Mouse (Mus musculus) left cerebral cortex, adult 18-20 months (tissue): ENCODE data around the gene 1700022I11Rik. TPM values are rescaled to one million over a fixed set of nuclear protein-coding genes. Genes with fewer than 3 reads are reported as not detected.
A peak's percentile ranks its signal among the peaks of the same experiment; 100 is the strongest.

Experiments
- DNase-seq, 2 experiments: peaks; one replicate each; pipeline ENCODE4 v3.0.0; 2021 to 2022; ENCODE audit warnings: low spot score in 2 of 2, mixed read lengths in 1 of 2
- long read RNA-seq, 2 experiments: library from polyadenylated mRNA; stranded (forward); transcript quantifications; one replicate each; pipeline ENCODE4 v2.0.0; 2021
- total RNA-seq, 2 experiments: library from RNA; stranded (reverse); gene quantifications; 2 replicates each; pipeline ENCODE4 v1.2.3; 2021

Gene 1700022I11Rik
- total RNA-seq = not detected
- long read RNA-seq, experiment 1 = 0 reads
- long read RNA-seq, experiment 2, partial matches to known transcripts = 0 of 2 reads
- long read RNA-seq, experiment 2, other reads (novel, unspliced or antisense) = 2 of 2 reads

DNA sequence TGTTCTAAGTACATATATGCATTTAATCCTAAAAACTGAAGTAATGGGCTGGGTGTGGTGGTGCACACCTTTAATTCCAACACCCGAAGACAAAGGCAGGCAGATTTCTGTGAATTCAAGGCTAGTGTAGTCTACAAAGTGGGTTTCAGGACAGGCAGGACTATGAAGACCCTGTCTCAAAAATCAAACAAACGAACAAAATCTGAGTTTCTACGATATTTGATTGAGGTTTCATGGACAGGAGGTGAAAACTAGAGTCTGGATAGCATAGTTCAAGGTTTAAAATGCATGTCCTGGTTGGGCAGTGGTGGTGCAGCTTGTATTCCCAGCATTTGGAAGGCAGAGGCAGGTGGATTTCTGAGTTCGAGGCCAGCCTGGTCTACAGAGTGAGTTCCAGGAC, at the start of gene 1700022I11Rik:
1700022I11Rik (plus strand) TSS at position 301 of the 400 bp plus-strand sequence.
- no peak for DNase-seq

DNA sequence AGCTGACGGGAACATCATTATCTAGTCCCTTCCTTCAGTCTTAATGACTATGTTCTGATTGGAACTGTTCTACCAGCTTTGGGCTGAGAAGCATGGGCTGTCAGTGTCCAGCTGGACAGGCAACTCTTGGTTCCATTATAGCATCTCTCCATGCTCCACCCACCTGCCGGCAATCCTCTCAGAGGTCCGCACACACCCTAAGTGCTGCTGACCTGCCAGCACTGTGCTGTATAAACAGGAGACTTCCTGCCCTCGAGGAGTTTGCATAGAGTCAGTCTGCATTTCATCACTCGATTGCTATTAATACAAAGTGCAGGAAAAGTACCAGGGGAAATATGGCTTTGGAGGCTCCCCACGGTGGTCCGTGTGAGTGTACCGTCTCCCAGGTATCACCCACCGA, 48.7 kb upstream of the 1700022I11Rik start:
- DNase-seq = peak in 1 of 2 experiments; percentile 8

DNA sequence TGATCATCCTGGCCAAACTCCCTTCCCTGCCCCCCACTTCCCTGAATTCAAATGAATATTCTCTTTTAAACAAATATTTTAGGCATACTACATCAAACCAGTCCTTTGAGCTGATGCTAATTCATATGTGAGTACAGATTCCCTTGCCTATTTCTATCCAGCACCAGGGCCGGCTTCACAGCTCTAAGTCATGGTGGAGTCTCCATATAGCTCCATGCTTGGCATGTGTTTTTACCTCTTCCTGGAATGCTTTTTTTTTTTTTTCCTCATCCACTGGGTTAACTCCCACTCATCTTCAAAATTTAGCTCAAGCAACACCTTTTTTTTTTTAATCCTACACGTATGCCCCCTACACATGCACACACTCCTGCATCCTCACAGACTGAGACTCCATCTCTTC, 47.9 kb upstream of the 1700022I11Rik start:
- no peak for DNase-seq

DNA sequence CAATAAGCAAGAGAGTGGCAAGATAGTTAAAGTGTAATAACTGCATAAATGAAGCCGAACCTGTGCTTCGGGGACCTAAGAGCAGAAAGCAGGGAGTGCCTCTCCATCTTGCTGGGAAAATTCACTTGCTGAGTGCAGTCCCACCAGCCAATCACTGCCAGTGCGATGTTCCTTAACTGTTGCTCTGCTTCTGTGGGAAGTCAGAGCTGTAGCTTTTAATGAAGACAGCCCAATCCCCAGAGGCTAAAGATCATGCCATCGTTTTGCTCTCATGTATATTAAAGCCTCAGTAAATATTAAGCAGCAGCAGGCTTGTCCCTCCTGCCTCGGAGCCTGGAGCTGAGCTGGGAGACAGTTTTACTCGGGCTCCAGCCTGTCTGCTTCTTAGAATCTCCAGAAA, 47.3 kb upstream of the 1700022I11Rik start:
- DNase-seq = no peak

DNA sequence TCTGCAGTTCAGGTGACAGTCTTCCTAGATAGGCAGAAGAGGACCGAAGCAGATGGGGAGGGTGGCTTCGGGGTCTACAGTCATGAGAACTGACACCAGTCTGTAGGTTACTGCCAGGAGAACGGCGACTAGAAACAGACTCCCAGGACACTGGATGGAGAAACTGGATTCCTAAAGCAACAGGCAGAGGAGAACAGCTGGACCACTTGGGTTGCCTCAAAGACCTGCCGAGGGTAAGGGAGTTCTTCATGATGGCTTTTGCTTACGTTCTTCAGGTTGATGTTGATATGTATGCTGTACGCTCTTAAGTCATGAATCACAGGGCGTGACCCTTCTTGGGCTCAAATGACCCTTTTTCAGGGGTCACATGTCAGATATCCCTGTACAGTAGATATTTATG, 46.9 kb upstream of the 1700022I11Rik start:
- no peak for DNase-seq

DNA sequence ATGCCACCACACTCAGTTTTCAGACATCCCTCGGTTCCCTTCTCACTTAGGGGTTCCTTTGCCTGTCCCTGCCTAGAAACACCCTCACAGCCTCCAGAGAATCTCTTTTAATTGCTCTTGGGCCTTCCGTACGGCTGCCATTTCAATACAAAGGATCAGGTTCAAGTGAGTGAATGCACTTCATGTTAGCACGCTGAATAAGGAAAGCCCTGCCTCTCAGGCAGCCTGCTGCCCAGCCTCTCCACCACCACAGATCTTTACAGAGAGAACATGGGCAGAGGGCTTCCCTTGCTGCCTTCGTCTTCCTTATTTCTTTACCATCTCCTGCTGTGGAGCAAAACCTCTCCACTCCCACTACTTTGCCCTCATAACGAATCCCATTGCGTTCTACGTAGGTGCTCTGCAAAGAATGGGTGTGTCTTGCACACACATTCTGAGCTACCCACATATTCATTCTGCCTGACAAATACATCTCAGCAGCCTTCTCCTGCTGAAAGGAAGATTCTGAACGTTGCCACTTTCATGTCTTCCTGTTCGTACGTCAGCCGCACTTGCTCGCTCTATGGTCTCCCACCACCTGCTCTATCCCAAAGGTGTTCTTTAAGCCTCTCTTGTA, 45.2 kb upstream of the 1700022I11Rik start:
- no peak for DNase-seq

DNA sequence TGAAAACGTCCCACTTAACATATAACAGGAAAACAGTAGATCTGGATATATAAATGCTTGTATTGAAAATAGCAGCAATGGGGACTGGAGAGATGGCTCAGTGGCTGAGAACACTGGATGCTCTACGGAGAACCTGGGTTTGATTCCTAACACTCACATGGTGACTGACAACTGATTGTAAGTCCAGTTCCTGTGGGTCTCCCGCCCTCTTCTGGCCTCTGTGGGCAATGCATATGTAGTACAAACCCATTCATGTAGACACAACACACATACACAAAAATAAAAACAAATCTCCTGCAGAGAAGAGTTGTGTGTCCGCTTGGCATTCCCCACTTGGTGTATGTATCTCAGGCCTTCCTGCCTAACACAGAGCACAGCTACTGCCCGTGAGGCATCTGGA, 41.2 kb upstream of the 1700022I11Rik start:
- no peak for DNase-seq

DNA sequence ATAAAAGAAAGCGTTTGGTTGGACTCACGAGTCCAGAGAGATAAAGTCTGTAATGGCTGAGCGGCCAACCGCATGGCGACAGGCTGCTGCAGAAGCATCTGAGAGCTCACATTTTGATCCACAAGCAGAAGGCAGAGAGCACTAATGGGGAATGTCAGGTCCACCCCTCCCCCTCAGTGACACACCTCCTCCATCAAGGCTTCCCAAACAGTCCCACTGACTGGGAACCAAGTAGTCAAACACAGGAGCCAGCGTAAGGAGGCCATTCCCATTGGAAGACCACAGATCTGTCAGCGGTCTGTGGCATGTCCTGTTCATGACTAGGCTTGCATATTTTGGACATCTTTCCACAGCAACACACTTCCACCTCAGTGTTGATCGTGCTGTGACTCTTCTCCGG, 40.5 kb upstream of the 1700022I11Rik start:
- no peak for DNase-seq

DNA sequence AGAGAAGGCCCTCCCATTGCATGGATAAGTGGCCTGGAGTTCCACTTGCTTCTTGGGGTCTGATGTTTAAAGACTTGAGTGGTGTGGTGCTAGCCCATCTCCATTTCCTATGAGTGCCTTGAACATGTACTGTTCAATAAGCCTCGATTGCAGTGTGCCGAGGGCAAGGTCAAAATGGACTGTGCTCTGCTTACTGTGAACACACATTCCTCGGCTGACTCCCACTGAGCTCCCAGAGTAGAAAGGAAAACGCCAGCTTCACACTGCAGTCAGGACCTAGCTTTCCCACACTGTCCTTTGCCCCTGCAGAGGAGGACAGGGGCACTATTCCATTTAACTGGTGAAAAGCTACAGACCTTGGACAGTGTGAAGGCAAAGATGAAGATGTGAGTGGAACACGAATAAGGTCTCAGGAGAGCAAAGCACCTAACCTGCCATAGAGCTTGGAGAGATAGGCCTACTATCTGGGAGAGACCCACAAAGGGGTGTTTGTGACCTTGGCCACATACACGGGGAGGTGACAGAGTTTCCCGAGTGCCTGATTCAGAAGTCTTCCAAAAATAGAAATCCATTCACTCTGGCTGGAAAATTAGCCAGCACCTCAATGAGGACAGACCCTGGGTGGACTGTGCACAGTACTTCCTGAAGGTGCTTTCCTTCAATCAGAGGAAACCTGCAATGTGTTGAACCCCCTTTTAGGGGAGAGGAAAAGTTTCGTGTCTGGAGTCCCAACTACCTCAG, 37.0 kb upstream of the 1700022I11Rik start:
- DNase-seq = peak in 1 of 2 experiments; percentile 0

DNA sequence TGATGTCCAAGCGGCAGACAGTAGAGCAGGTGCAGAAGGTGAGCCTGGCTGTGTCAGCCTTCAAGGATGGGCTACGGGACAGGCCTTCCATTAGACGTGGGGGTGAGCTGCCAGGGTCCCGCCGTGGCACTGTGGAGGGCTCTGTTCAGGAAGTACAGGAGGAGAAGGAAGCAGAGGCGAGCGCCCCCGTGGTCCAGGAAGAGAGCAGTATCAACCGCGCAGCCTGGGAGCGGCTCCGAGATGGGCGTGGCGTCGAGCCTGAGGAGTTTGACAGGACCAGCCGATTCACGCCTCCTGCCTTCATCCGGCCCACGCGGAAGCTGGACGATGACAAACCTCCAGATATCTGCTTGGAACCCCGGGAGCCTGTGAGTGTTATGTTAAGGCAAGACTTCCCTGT, 35.8 kb upstream of the 1700022I11Rik start:
- DNase-seq = peak; percentile 78 to 82

DNA sequence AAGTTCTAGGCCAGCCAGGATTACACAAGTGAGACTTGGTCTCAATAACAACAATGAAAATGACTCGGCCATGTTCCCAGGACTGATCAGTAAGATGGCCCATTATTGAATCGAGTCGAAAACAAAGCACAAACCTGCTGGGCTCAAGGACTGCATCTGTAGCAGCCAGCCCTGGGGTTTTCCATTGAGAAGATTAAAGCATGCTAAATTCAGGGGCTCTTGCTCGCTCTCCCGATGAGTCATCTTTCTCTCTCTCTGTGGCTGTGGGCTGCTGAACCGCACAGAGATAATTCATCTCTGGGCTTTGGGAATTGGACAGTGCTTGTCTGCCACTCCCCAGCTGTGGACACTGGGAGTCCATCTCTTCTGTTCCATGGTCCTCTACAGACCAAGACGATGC, 28.0 kb upstream of the 1700022I11Rik start:
- DNase-seq = no peak

DNA sequence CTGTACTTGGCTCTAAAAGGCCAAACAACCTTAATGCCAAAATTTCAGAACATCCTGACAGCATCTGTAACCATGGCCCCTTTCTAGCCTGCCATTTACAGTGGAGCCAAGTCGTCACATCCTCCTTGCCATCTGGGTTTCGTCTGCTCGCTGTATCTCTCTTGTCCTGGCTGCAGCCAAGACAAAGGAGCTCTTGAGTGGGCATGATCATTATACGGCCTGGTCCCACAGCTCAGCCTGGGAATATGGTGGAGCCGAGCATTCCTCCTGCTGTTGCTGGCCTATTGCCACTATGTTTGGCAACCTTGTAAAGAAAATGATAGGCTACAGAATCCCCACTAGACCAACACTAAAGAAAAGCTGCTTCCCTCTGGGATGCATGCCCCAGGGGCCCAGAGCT, 26.1 kb upstream of the 1700022I11Rik start:
- no peak for DNase-seq

DNA sequence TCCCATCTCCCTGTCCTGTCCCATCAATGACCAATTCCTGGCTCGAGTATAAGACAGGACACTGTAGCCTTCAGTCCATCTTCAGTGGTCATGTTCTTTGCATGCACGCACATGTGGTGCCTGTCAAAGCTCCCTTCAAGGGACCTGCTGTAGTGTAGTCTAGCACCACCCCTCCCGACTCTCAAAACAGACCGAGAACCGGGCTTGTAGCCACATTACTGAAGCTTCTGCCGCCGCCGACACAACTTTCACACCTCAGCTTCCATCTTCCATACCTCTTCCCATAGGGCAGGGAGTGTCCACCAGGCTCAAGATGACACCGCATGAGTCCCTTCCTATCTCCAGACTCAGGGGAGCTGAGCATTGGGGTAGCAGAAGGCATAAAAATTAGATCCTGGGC, 25.2 kb upstream of the 1700022I11Rik start:
- no peak for DNase-seq

DNA sequence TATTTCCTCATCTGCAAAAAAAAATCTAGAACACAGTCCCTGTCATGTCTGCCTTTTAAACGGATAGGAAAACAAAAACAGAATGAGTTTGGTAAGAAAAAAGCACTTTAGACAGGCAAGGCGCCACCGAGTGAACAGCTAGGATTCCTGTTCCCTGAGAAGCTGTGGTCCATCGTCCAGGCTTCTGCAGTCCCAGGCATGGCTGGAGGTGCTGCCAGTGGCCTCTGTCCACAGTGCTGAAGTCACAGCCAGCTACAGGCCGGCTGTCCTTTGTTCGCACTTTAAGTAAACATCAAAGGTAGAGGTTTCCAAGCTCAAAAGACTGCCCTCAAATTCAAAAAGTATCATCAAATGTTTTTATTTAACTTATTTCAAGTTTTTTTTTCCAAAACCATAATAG, 24.4 kb upstream of the 1700022I11Rik start:
- DNase-seq = no peak

DNA sequence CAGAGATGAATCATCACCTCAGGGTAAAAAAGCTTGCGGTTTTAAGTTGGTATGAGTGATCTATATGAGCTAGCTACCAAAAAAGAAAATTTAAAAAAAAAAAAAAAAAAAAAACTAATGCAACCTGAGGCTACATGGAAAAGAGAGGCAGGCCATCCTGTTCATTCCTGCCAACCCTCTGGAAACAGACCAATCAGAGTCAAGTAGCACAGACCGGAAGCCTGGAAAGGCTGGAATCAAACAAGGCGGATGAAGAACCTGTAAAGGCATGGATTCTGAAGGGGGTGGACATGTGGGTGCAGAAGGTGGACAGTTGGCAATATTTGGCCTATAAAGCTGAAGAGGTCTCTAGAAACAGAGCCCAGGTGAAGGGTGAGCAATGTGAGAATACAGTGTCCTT, 24.0 kb upstream of the 1700022I11Rik start:
- DNase-seq = no peak

DNA sequence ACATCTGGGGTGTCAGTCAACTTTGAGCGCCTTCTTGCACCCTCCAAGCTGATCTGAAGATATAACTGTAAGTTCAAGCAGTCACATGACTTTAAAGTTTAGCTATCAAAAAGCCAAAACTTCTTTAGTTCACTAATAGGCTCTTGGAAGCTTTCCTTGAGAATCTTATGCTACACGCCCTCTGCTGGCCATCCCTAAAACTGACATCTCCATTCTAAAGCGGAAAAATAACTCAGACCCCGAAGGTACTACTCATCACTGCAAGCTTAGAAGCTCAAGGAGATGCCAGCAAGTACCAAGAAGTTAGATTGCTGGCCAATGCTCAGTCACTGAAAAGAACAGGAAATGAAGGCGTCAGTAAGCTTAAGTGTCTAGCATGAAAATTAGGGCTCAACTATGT, 23.5 kb upstream of the 1700022I11Rik start:
- peak; percentile 71 to 79 for DNase-seq

DNA sequence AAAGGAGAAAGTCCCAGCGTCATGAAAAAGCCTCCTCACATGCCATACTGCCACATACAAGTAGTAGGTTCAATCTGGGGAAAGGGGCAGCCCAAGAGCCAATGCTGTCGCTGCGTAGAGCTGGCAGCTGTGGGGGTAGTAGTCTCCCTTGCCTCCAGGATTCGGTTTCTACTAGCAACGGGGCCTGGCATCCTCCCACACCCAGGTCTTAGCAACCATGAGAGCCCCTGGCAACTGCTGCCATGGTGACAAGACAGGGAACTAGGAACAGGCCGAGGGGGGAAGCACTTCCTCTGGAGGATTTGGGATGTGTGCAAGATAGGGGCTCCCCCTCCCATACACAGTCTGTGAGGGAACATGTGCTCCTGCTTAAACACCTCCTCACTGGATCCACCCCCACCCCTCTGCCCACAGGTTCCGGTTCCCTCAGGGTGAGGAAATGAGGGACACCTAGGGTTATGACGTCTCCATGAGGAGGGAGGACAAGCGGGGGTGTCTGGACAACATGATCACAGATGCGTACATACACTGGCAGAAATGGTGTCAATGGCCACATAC, 22.6 kb upstream of the 1700022I11Rik start:
- DNase-seq = peak; percentile 83 to 92

DNA sequence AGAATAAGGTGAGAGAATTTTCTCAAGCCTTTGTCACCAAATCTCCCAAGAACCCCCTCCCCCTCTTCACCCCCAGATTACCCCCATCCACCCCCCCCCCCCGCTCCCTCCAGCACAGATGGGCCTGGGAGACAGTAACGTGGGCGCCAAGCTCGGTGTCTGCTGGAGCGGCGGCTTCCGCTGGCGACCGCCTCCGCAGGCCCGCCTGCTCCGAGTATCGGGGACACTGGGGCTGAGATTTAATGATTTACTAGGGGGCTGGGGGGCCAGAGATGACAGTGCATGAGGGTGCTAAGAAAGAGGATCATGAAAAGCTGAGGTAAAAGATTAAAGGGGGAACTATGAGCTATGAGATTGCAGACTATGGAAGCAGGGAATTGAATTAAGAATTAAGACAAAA, 20.9 kb upstream of the 1700022I11Rik start:
- peak; percentile 65 to 80 for DNase-seq

DNA sequence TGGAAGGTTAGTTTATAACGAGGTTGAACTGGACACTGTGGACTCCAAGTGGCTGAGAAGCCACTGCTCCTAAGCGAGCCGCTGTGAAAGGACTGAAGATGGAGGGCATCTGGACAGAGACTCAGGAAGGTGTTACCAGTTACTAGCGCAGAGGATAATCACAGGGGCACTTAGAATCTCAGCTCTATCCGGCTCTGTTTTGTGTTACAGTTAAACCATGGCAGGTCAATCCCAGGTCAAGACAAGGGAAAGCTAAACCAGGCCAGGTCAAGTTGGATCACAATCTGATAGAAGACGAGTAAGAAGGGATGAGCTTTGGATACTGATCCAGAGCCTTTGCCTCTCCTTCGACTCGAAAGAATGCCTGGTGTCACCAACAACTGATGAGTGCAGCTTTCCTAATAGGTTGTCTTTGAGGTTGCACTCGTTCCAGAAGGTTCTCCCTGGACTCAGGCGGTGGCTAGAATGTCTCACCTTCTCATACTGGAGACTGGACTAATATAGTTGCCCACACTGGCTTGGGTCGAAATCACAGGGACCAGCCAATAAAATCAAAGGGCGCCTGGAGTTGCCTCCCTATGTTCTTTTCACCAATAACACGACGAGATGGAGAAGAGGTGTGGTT, 20.2 kb upstream of the 1700022I11Rik start:
- DNase-seq = no peak

DNA sequence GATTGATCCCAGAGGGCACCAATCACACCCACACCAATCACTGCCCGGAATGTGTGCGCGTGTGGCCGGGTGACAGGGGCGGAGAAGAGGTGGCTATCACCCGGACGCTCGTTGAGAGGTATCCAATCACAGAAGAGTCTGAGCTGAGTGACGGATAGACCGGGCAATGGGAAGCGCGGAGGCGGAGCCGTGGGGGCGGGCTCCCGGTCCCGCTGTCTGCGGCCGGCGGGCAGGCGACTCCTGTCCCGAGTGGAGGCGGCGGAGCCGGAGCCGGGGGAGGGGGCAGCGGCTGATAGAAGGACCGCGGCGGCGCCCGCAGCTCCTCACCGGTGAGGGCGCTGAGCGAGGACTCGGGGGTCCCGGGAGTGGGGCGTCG, 19.7 kb upstream of the 1700022I11Rik start, which contains the start of gene Dnajb5:
Dnajb5 (plus strand) TSS at position 139 of the 376 bp plus-strand sequence.
- peak; percentile 98 to 99 for DNase-seq

DNA sequence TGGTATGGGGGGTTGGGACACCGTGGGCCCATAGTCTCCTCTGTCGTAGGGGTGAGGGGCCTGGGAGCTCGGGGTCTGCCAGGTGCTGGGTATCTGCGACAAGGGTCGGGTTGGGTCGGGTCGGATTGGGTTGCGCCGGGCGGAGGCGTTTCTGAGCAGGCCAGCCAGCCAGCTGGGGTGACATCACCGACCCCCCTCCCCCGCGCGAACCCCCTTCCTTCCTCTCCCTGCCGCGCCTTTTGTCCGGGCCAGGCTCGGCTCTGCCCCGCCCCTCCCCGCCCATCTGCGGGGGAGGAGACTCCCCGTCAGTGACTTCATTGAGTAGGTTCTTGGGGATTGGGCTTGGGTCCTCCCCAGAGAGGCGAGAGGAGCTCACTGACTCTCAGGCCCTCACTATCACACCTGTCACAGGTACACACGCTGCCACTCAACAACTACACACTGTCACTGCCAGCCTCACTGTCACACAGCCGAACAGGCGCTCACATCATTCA, 19.3 kb upstream of the 1700022I11Rik start:
- peak; percentile 87 to 90 for DNase-seq
